30 mouse cellular contexts compared by ENCODE assay signal in genomic region chr10:128433417-128433816, GRCm38 (mm10). TPM values are rescaled to one million over a fixed set of nuclear protein-coding genes. Genes with fewer than 3 reads are reported as not detected.
A peak's percentile ranks its signal among the peaks of the same experiment; 100 is the strongest.
DNase-seq lines count a peak whose midpoint lies in the region; ATAC-seq and TF ChIP-seq lines count a peak whose summit lies in the region.
"Had no signal": no experiment of that assay in that cellular context is flagged by ENCODE, and none has a peak within 500 bp of the region (broad histone marks: within the 10 kb centered on the region; RNA-seq: fewer than 3 reads in every experiment).

No protein-coding gene starts in this region.

- no peak overlapping the region for H3K4me2 ChIP-seq in intestine, embryonic 16.5 days (ENCODE audit: low read depth, low read length)
- H3K4me2 ChIP-seq: embryonic facial prominence, embryonic 13.5 days; forebrain, embryonic 12.5 days; forebrain, embryonic 15.5 days; heart, embryonic 13.5 days; hindbrain, embryonic 14.5 days had no signal

- no peaks in the 10 kb centered on the region for H3K27me3 ChIP-seq in spleen, adult 2 months (ENCODE audit: control insufficient read depth, insufficient read depth, low read length)
- no peaks in the 10 kb centered on the region for H3K27me3 ChIP-seq in intestine, embryonic 16.5 days (replicated peaks; ENCODE audit: control insufficient read depth, insufficient read depth, low read length)
- H3K27me3 ChIP-seq: embryonic facial prominence, embryonic 13.5 days; forebrain, embryonic 12.5 days; forebrain, embryonic 15.5 days; heart, embryonic 13.5 days had no signal

- H3K4me3 ChIP-seq in spleen, adult 2 months (ENCODE audit: extremely low read depth, insufficient read depth, insufficient read length): no peak overlapping the region
- no peak overlapping the region for H3K4me3 ChIP-seq in intestine, embryonic 16.5 days (ENCODE audit: low read length)
- H3K4me3 ChIP-seq: embryonic facial prominence, embryonic 10.5 days; embryonic facial prominence, embryonic 13.5 days; erythroblast, embryonic 14.5 days; forebrain, embryonic 12.5 days; forebrain, embryonic 15.5 days; heart, adult 2 months; heart, embryonic 10.5 days; heart, embryonic 13.5 days had no signal

- peaks cover 33% of the 10 kb centered on the region for H3K36me3 ChIP-seq in spleen, adult 2 months (ENCODE audit: control insufficient read depth, insufficient read depth, low read length)
- H3K36me3 ChIP-seq in intestine, embryonic 16.5 days (ENCODE audit: control insufficient read depth, insufficient read depth, low read length): peaks cover 32% of the 10 kb centered on the region

- no peaks in the 10 kb centered on the region for H3K9me3 ChIP-seq in intestine, embryonic 16.5 days (ENCODE audit: control insufficient read depth, low read length)
- H3K9me3 ChIP-seq: embryonic facial prominence, embryonic 10.5 days; embryonic facial prominence, embryonic 13.5 days; forebrain, embryonic 12.5 days; forebrain, embryonic 15.5 days; heart, embryonic 10.5 days; heart, embryonic 13.5 days had no signal

- intact Hi-C loops in left cerebral cortex, postnatal 4 days (cut with DNase I): no loop called here

- H3K27ac ChIP-seq in spleen, adult 2 months (ENCODE audit: insufficient read depth, low read length): peak overlapping the region; percentile 54
- no peak overlapping the region for H3K27ac ChIP-seq in intestine, embryonic 16.5 days (ENCODE audit: low read length)
- H3K27ac ChIP-seq: embryonic facial prominence, embryonic 10.5 days; embryonic facial prominence, embryonic 13.5 days; forebrain, embryonic 12.5 days; forebrain, embryonic 15.5 days; heart, adult 2 months; heart, embryonic 10.5 days; heart, embryonic 13.5 days; hindbrain, embryonic 14.5 days; hindbrain, postnatal 0 days had no signal

- peaks cover 38% of the 10 kb centered on the region for H3K4me1 ChIP-seq in spleen, adult 2 months (ENCODE audit: control insufficient read depth, insufficient read depth, insufficient read length)
- no peaks in the 10 kb centered on the region for H3K4me1 ChIP-seq in intestine, embryonic 16.5 days (ENCODE audit: control insufficient read depth, insufficient read depth, low read length)
- H3K4me1 ChIP-seq: embryonic facial prominence, embryonic 10.5 days; embryonic facial prominence, embryonic 13.5 days; forebrain, embryonic 12.5 days; forebrain, embryonic 15.5 days had no signal

- ATAC-seq in intestine, embryonic 16.5 days: peak; percentile 89
- ATAC-seq: forebrain, embryonic 15.5 days; hindbrain, postnatal 0 days had no signal

- no peak for TF ChIP-seq CTCF in spleen, adult 2 months (IDR thresholded peaks at IDR 0.05; ENCODE audit: extremely low read depth, insufficient read depth, insufficient read length, insufficient replicate concordance)

- H3K9ac ChIP-seq in intestine, embryonic 16.5 days (ENCODE audit: low read depth, low read length): no peak overlapping the region
- H3K9ac ChIP-seq: embryonic facial prominence, embryonic 13.5 days; forebrain, embryonic 12.5 days; forebrain, embryonic 15.5 days; heart, embryonic 13.5 days; hindbrain, embryonic 14.5 days had no signal

- WGBS in spleen, adult 2 months: 70% methylated on average over 2 of the region's 2 CpGs
- 78% methylated on average over 2 of the region's 2 CpGs for WGBS in intestine, embryonic 16.5 days

- no peak for TF ChIP-seq POLR2A in spleen, adult 2 months (IDR thresholded peaks at IDR 0.05; ENCODE audit: low read depth, low read length)

- DNase-seq in spleen, adult 2 months (ENCODE audit: low read depth in 1 of 2, low spot score in 2 of 2): no peak
- DNase-seq in spleen, postnatal 4 days (ENCODE audit: low spot score in 2 of 2): no peak
- peak; percentile 22 for DNase-seq in induced T-regulatory cell, adult 2 months (ENCODE audit: low read depth)
- DNase-seq in T-cell, adult 2 months (ENCODE audit: low spot score): no peak
- no peak for DNase-seq in left cerebral cortex, postnatal 4 days
- DNase-seq: adrenal gland, postnatal 10 days; adrenal gland, postnatal 36 days; cerebellum, adult 18-20 months; cerebellum, adult 9-10 months; cerebellum, postnatal 25 days; embryo, embryonic 11 days; gastrocnemius, postnatal 10 days; gastrocnemius, postnatal 36 days; heart, adult 2 months; heart, postnatal 14 days; heart, postnatal 4 days had no signal

RNA-seq across cellular contexts. Expression of gene Rnf41, which starts 22.0 kb away (rescaled TPM):
- polyA plus RNA-seq in spleen, adult 2 months (2012; rRNA removed): 24.1 and 29.4 TPM in 2 replicates
- polyA plus RNA-seq in intestine, embryonic 16.5 days (2015; fragmentation: Nextera tagmentation; extraction: Ambion mirVana): 43.2 and 43.3 TPM in 2 replicates
- total RNA-seq in left cerebral cortex, postnatal 4 days (2021): 10 to 100 TPM; 92.0 to 94.7 TPM

RNA-seq across cellular contexts. Expression of gene Nabp2, which starts 22.1 kb away (rescaled TPM):
- polyA plus RNA-seq in spleen, adult 2 months (2012; rRNA removed): 19.8 and 21.2 TPM in 2 replicates
- 104 TPM in 2 replicates for polyA plus RNA-seq in intestine, embryonic 16.5 days (2015; fragmentation: Nextera tagmentation; extraction: Ambion mirVana)
- total RNA-seq in left cerebral cortex, postnatal 4 days (2021): 10 to 100 TPM; 95.1 to 99.1 TPM

RNA-seq across cellular contexts. Expression of gene Smarcc2, which starts 25.6 kb away (rescaled TPM):
- polyA plus RNA-seq in spleen, adult 2 months (2012; rRNA removed): 67.8 and 84.5 TPM in 2 replicates
- 46.6 and 51.1 TPM in 2 replicates for polyA plus RNA-seq in intestine, embryonic 16.5 days (2015; fragmentation: Nextera tagmentation; extraction: Ambion mirVana)
- 100 to 1,000 TPM; 295 to 311 TPM for total RNA-seq in left cerebral cortex, postnatal 4 days (2021)

RNA-seq across cellular contexts. Expression of gene Slc39a5, which starts 32.4 kb away (rescaled TPM):
- 15.2 and 17.1 TPM in 2 replicates for polyA plus RNA-seq in spleen, adult 2 months (2012; rRNA removed)
- polyA plus RNA-seq in intestine, embryonic 16.5 days (2015; fragmentation: Nextera tagmentation; extraction: Ambion mirVana): 207 and 242 TPM in 2 replicates
- total RNA-seq in left cerebral cortex, postnatal 4 days (2021): under 1 TPM; 0.40 to 0.42 TPM
- total RNA-seq: adrenal gland, postnatal 36 days; common myeloid progenitor, adult 5-6 weeks; gastrocnemius, adult 18-20 months; gastrocnemius, postnatal 10 days; gastrocnemius, postnatal 36 days; granulocyte monocyte progenitor cell, adult 5-6 weeks; heart, adult 2 months; heart, postnatal 14 days; heart, postnatal 4 days had no signal
- polyA plus RNA-seq: forebrain, embryonic 12.5 days; heart, adult 2 months; hindbrain, embryonic 11.5 days; hindbrain, embryonic 14.5 days had no signal

RNA-seq across cellular contexts. Expression of gene Ankrd52, which starts 56.5 kb away (rescaled TPM):
- 31.1 and 36.9 TPM in 2 replicates for polyA plus RNA-seq in spleen, adult 2 months (2012; rRNA removed)
- polyA plus RNA-seq in intestine, embryonic 16.5 days (2015; fragmentation: Nextera tagmentation; extraction: Ambion mirVana): 6.7 and 7.2 TPM in 2 replicates
- 10 to 100 TPM; 84.9 to 85.5 TPM for total RNA-seq in left cerebral cortex, postnatal 4 days (2021)
